Mouse (Mus musculus): ENCODE measurements around the gene Nfix.

Nfix gene

GRCm38 (mm10) chr8:84782680-84783079 lies 17.5 kb downstream of the Nfix start:
- in situ Hi-C loops (cut with MseI, MboI): no loop called here

GRCm38 (mm10) chr8:84781686-84782505 lies 18.2 kb downstream of the Nfix start:
- in situ Hi-C loops (cut with MseI, MboI): no loop called here

- in situ Hi-C loops (cut with MseI, MboI): no loop called here
These were observed 19.0 kb downstream of the Nfix start for GRCm38 (mm10) chr8:84780949-84781680.

GRCm38 (mm10) chr8:84780225-84780555 lies 20.0 kb downstream of the Nfix start:
- in situ Hi-C loops (cut with MseI, MboI): no loop called here

GRCm38 (mm10) chr8:84779519-84780224 lies 20.5 kb downstream of the Nfix start:
- in situ Hi-C loops (cut with MseI, MboI): no loop called here

- in situ Hi-C loops (cut with MseI, MboI): no loop called here
These were observed 21.3 kb downstream of the Nfix start for GRCm38 (mm10) chr8:84778638-84779380.

GRCm38 (mm10) chr8:84777899-84778637 lies 22.1 kb downstream of the Nfix start:
- in situ Hi-C loops (cut with MseI, MboI): no loop called here

GRCm38 (mm10) chr8:84776569-84776968 lies 23.6 kb downstream of the Nfix start:
- in situ Hi-C loops (cut with MseI, MboI): no loop called here

GRCm38 (mm10) chr8:84775621-84776113 lies 24.5 kb downstream of the Nfix start:
- in situ Hi-C loops (cut with MseI, MboI): no loop called here

- in situ Hi-C loops (cut with MseI, MboI): no loop called here
These were observed 25.0 kb downstream of the Nfix start for GRCm38 (mm10) chr8:84775105-84775591.

- in situ Hi-C loops (cut with MseI, MboI): no loop called here
These were observed 25.7 kb downstream of the Nfix start for GRCm38 (mm10) chr8:84774473-84774911.

- in situ Hi-C loops (cut with MseI, MboI): no loop called here
These were observed 26.3 kb downstream of the Nfix start for GRCm38 (mm10) chr8:84773833-84774232.

- in situ Hi-C loops (cut with MseI, MboI): no loop called here
These were observed 26.8 kb downstream of the Nfix start for GRCm38 (mm10) chr8:84773304-84773703.

- in situ Hi-C loops (cut with MseI, MboI): no loop called here
These were observed 27.5 kb downstream of the Nfix start for GRCm38 (mm10) chr8:84772628-84773027.

- in situ Hi-C loops (cut with MseI, MboI): no loop called here
These were observed 28.2 kb downstream of the Nfix start for GRCm38 (mm10) chr8:84771941-84772378.

GRCm38 (mm10) chr8:84771000-84771687 lies 29.0 kb downstream of the Nfix start:
- in situ Hi-C loops (cut with MseI, MboI): no loop called here

GRCm38 (mm10) chr8:84770100-84770953 lies 29.8 kb downstream of the Nfix start:
- in situ Hi-C loops (cut with MseI, MboI): no loop called here

GRCm38 (mm10) chr8:84769324-84769723 lies 30.8 kb downstream of the Nfix start:
- in situ Hi-C loops (cut with MseI, MboI): no loop called here

Data from mouse trophoblast stem cell (cell line).